Mouse (Mus musculus) liver, embryonic 16.5 days (tissue): Measurements from ENCODE around the gene Krt42. TPM values are rescaled to one million over a fixed set of nuclear protein-coding genes. Genes with fewer than 3 reads are reported as not detected.
"Not testable (repeated sequence)": the region's sequence is repeated elsewhere in the genome, so short reads cannot be mapped to it uniquely, and the experiment has no call there.

Experiments used
- ATAC-seq: fragments of 200-750 bp; cut with Nextera tagmentation; 2 replicates; pipeline ENCODE4 v1.8.0; 2017; ENCODE audit warnings: low read depth, mild to moderate bottlenecking, moderate number of reproducible peaks, moderate library complexity
- H3K27ac ChIP-seq: fragments of 300-500 bp; sonication (generic); 2 replicates; pipeline ENCODE4 v1.5.1; 2014; ENCODE audit warnings: mild to moderate bottlenecking, low read length
- H3K27me3 ChIP-seq: fragments of 300-500 bp; sonication (generic); 2 replicates; pipeline ENCODE4 v1.6.1; 2014; ENCODE audit warnings: low read depth, low read length, mixed read lengths; ENCODE audit not compliant: control insufficient read depth, insufficient read depth
- H3K36me3 ChIP-seq: fragments of 300-500 bp; sonication (generic); 2 replicates; pipeline ENCODE4 v1.6.1; 2014; ENCODE audit warnings: mild to moderate bottlenecking; ENCODE audit not compliant: control insufficient read depth, insufficient read depth
- H3K4me1 ChIP-seq: fragments of 300-500 bp; sonication (generic); 2 replicates; pipeline ENCODE4 v1.6.1; 2014; ENCODE audit warnings: low read depth, low read length, mixed read lengths; ENCODE audit not compliant: control insufficient read depth
- H3K4me2 ChIP-seq: fragments of 300-500 bp; sonication (generic); 2 replicates; pipeline ENCODE4 v1.6.1; 2014; ENCODE audit warnings: low read depth, low read length, mixed read lengths
- H3K4me3 ChIP-seq: fragments of 300-500 bp; sonication (generic); 2 replicates; pipeline ENCODE4 v1.5.1; 2014; ENCODE audit warnings: low read depth, mild to moderate bottlenecking, low read length
- H3K9ac ChIP-seq: fragments of 300-500 bp; sonication (generic); 2 replicates; pipeline ENCODE4 v1.6.1; 2014; ENCODE audit warnings: low read depth, low read length
- H3K9me3 ChIP-seq: fragments of 300-500 bp; sonication (generic); replicated peaks from 2 replicates; pipeline ENCODE4 v1.6.1; 2016; ENCODE audit warnings: low read length; ENCODE audit not compliant: control insufficient read depth
- WGBS: fragments of 180-500 bp; shearing (Covaris S2); extraction: QIAGEN DNeasy Blood & Tissue Kit; methylation state at CpG from one replicate; pipeline ENCODE4 v1.1.7; 2014; ENCODE audit not compliant: insufficient replicate concordance; 5-methylcytosine and 5-hydroxymethylcytosine counted together
- polyA plus RNA-seq: library from polyadenylated mRNA; unstranded; fragments of >200 nt; fragmentation: Nextera tagmentation; extraction: Ambion mirVana; gene quantifications from 2 replicates; pipeline ENCODE4 v1.2.1, GENCODE M21; 2015

Gene Krt42
- polyA plus RNA-seq, 1 experiment from 2014 or later = not detected

DNA sequence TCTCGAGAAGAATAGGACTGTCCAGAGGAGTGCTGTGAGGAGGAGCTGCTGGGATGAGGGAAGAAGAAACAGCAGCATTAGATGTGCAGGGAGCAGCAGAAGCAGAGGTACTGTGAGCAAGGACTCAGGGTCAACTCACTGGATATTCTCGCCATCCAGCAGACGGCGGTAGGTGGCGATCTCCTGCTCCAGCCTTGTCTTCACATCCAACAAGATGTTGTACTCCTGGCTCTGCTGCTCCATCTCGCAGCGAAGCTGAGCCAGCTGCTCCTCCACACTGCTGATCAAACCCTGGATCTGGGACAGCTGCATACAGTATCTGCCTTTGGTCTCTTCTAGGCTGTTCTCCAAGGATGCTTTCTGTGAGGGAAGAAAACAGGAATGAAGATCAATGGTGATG is 23.2 kb downstream of the Krt42 start:
- not testable (repeated sequence) for H3K9me3 ChIP-seq, H3K4me3 ChIP-seq, H3K4me1 ChIP-seq, H3K36me3 ChIP-seq, H3K27ac ChIP-seq, H3K4me2 ChIP-seq, H3K9ac ChIP-seq, ATAC-seq, H3K27me3 ChIP-seq
- 46% methylated on average over 7 of the region's 7 CpGs for WGBS

DNA sequence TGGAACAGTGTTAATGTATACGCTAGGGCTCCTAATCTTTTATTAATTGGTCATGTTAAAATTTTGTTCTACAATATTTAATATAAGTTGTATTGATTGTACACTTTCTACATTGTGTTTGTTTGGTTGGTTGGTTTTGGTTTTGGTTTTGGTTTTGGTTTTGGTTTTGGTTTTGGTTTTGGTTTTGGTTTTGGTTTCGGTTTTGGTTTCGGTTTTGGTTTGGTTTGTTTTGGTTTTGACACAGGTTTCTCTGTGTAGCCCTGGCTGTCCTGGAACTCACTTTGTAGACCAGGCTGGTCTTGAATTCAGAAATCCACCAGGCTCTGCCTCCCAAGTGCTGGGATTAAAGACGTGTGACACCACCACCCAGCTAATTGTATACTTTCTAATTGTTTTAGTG is 29.4 kb downstream of the Krt42 start:
- ATAC-seq, H3K4me1 ChIP-seq: not testable (repeated sequence)
- 67% methylated on average over 4 of the region's 4 CpGs for WGBS

GRCm38 (mm10) chr11:100221741-100222140 is 47.9 kb downstream of the Krt42 start:
- Histone ChIP-seq H3K4me2 (no peak overlapping the region), H3K27me3 (no peaks in the 10 kb centered on the region), H3K4me1 (no peaks in the 10 kb centered on the region), H3K36me3 (no peaks in the 10 kb centered on the region), H3K9ac (no peak overlapping the region), H3K27ac (no peak overlapping the region), H3K9me3 (no peaks in the 10 kb centered on the region), H3K4me3 (no peak overlapping the region)
- 51% methylated on average over 8 of the region's 8 CpGs for WGBS
- no peak for ATAC-seq

More for the DNA sequence above, 29.4 kb downstream of the Krt42 start:
- H3K9me3 ChIP-seq, H3K4me3 ChIP-seq, H3K4me2 ChIP-seq, H3K27ac ChIP-seq, H3K9ac ChIP-seq, H3K27me3 ChIP-seq, H3K36me3 ChIP-seq: not testable (repeated sequence)

GRCm38 (mm10) chr11:100219304-100219703 is 50.4 kb downstream of the Krt42 start:
- Histone ChIP-seq H3K4me3 (no peak overlapping the region), H3K36me3 (no peaks in the 10 kb centered on the region), H3K27ac (no peak overlapping the region), H3K27me3 (no peaks in the 10 kb centered on the region), H3K4me1 (no peaks in the 10 kb centered on the region), H3K4me2 (no peak overlapping the region), H3K9me3 (no peaks in the 10 kb centered on the region), H3K9ac (no peak overlapping the region)
- 57% methylated on average over 4 of the region's 4 CpGs for WGBS
- ATAC-seq = no peak

Other genes starting within 250 kb of the Krt42 start
- gene Krt33b, start 240.0 kb downstream of the Krt42 start, polyA plus RNA-seq = not detected in 2 replicates
- not detected in 2 replicates for gene Krt34, start 228.3 kb downstream of the Krt42 start, polyA plus RNA-seq
- gene Krt31, start 219.3 kb downstream of the Krt42 start, polyA plus RNA-seq = not detected in 2 replicates
- not detected in 2 replicates for gene Krt32, start 181.6 kb downstream of the Krt42 start, polyA plus RNA-seq
- gene Krt35, start 173.6 kb downstream of the Krt42 start, polyA plus RNA-seq = not detected in 2 replicates
- not detected in 2 replicates for gene Krt36, start 164.2 kb downstream of the Krt42 start, polyA plus RNA-seq
- not detected in 2 replicates for gene Krt13, start 148.3 kb downstream of the Krt42 start, polyA plus RNA-seq
- gene Krt15, start 133.9 kb downstream of the Krt42 start, polyA plus RNA-seq = 0.07 and 0.12 TPM in 2 replicates
- gene Krt19, start 121.2 kb downstream of the Krt42 start, polyA plus RNA-seq = 2.8 and 9.4 TPM in 2 replicates
- gene Krt9, start 76.6 kb downstream of the Krt42 start, polyA plus RNA-seq = not detected in 2 replicates
- gene Krt14, start 62.3 kb downstream of the Krt42 start, polyA plus RNA-seq = 0.16 and 0.31 TPM in 2 replicates
- not detected in 2 replicates for gene Krt16, start 21.0 kb downstream of the Krt42 start, polyA plus RNA-seq
- gene Krt17, start 8.8 kb downstream of the Krt42 start, polyA plus RNA-seq = 0.18 and 0.22 TPM in 2 replicates
- gene Eif1, start 50.0 kb upstream of the Krt42 start, polyA plus RNA-seq = 1,629 and 1,636 TPM in 2 replicates
- not detected in 2 replicates for gene Gast, start 64.5 kb upstream of the Krt42 start, polyA plus RNA-seq
- gene Hap1, start 86.3 kb upstream of the Krt42 start, polyA plus RNA-seq = 0.27 and 0.42 TPM in 2 replicates
- gene Jup, start 127.9 kb upstream of the Krt42 start, polyA plus RNA-seq = 15.5 and 17.7 TPM in 2 replicates
- 3.1 and 4.0 TPM in 2 replicates for gene P3h4, start 145.0 kb upstream of the Krt42 start, polyA plus RNA-seq
- gene Fkbp10, start 145.8 kb upstream of the Krt42 start, polyA plus RNA-seq = 7.9 and 8.4 TPM in 2 replicates
- gene Nt5c3b, start 171.9 kb upstream of the Krt42 start, polyA plus RNA-seq = 14.9 and 16.0 TPM in 2 replicates
- 0.07 TPM in 1 of 2 replicates, not detected in the other for gene Klhl10, start 172.0 kb upstream of the Krt42 start, polyA plus RNA-seq
- gene Klhl11, start 202.9 kb upstream of the Krt42 start, polyA plus RNA-seq = 1.7 and 1.9 TPM in 2 replicates